Mouse (Mus musculus) Patski (cell line): ENCODE data around the gene Twist2. TPM values are rescaled to one million over a fixed set of nuclear protein-coding genes. Genes with fewer than 3 reads are reported as not detected.

Source experiments
- ATAC-seq: fragments of 100-300 bp; one replicate; pipeline ENCODE4 v1.8.0; 2021
- CTCF ChIA-PET: fragments of 350-600 bp; sonication (Branson Sonifier 250); formaldehyde crosslinking; loops from one replicate; lab custom pipeline; 2022; ENCODE audit warnings: inconsistent platforms; lab: Charles Lee
- POLR2A ChIA-PET: fragments of 350-600 bp; sonication (Branson Sonifier 250); formaldehyde crosslinking; loops from one replicate; lab custom pipeline; 2022; ENCODE audit warnings: antibody characterized with exemption, inconsistent platforms; lab: Charles Lee
- DNase-seq: peaks from one replicate; pipeline ENCODE4 v3.0.0-alpha.2; 2011; ENCODE audit warnings: low read depth, low spot score
- H3K27me3 ChIP-seq: fragments of 371-371 bp; one replicate; pipeline ENCODE4 v1.5.1; 2021
- CTCF ChIP-seq: fragments of 100-300 bp; IDR thresholded peaks from one replicate; pipeline ENCODE4 v1.5.1; 2021
- in situ Hi-C: fragments of 300-500 bp; cut with MboI; formaldehyde crosslinking; loops from 3 replicates; pipeline ENCODE4 v1.11.1; 2018; ENCODE audit warnings: low pct_unique_long_range_greater_than_20kb, mixed read lengths
- polyA plus RNA-seq: library from polyadenylated mRNA; unstranded; gene quantifications from one replicate; pipeline ENCODE4 v1.2.3, GENCODE M21; 2021

Gene Twist2
- polyA plus RNA-seq, 1 experiment from 2014 or later = 4.1 TPM

DNA sequence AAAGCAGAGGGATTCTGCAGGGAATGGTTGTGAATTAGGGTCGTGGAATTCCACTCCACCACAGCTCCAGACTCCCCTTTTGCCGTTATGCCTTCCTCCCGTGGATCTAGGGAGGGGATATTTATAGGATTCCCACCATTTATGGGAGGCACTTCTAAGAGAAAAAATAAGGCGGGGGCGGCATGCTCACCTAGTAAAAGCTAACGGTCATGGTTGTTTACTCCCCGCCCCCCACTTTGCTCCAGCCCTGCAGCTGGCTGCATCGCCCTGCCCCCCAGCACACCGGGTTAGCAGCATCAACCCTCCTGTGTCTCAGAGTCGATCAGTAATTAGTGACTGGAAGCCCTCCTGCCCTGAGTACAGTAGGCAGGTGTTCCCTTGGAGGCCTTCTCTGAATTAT, 30.6 kb upstream of the Twist2 start:
- ATAC-seq (no peak), DNase-seq (no peak)
- POLR2A ChIA-PET = no interaction called here
- no peak for TF ChIP-seq CTCF
- in situ Hi-C loops = no loop called here
- CTCF ChIA-PET = interaction anchor here (1.6 kb wide), 1 partner anchor 9 kb away, joined by 3 read pairs; no protein-coding TSS in a partner anchor
- peaks cover 57% of the 10 kb centered on the region for H3K27me3 ChIP-seq

DNA sequence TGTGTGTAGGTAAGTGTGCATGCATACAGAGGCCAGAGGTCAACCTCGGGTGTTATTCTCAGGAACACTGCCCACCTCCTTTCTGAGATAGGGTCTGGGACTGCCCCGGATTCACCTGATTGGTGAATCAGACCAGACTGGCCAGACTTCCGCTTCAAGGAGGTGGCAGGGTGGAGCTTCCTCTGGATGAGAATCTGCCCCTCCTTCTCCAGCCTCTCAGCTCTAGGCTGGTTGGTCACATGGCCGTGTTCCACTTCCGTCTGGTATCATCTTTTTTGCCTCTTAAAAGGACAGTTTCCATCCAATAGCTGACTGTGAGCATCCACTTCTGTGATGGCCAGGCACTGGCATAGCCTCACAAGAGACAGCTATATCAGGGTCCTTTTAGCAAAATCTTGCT, 24.3 kb upstream of the Twist2 start:
- ATAC-seq (no peak), DNase-seq (no peak)
- ChIA-PET CTCF (no interaction called here), POLR2A (no interaction called here)
- no peak for TF ChIP-seq CTCF
- in situ Hi-C loops = no loop called here
- H3K27me3 ChIP-seq = peaks cover 36% of the 10 kb centered on the region

DNA sequence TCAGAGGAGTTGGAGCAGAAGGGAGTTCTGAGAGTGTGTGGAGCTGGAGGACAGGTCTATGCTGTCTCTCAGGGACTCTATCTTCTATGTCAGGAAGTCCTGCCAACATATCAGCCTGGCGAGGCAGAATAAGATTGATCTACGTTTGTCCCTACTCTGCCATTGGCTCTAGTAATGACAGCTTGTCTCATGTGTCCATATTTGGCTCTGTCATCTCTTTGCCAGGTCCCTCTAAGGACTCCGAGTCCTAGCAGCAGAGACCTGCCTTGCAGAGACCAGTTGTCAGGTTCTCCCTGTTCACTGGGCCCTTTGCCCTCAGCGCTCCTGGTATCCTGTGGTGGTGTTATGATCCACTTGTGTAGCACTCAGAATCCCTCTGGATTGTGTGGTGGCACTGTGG, 21.4 kb upstream of the Twist2 start:
- CTCF ChIA-PET = interaction anchor here (1.0 to 1.4 kb wide), 2 partner anchors 10 to 176 kb away, joined by 3 read pairs; no protein-coding TSS in a partner anchor
- ATAC-seq (no peak), DNase-seq (no peak)
- in situ Hi-C loops = no loop called here
- H3K27me3 ChIP-seq = peaks cover 39% of the 10 kb centered on the region
- POLR2A ChIA-PET = no interaction called here
- no peak for TF ChIP-seq CTCF

DNA sequence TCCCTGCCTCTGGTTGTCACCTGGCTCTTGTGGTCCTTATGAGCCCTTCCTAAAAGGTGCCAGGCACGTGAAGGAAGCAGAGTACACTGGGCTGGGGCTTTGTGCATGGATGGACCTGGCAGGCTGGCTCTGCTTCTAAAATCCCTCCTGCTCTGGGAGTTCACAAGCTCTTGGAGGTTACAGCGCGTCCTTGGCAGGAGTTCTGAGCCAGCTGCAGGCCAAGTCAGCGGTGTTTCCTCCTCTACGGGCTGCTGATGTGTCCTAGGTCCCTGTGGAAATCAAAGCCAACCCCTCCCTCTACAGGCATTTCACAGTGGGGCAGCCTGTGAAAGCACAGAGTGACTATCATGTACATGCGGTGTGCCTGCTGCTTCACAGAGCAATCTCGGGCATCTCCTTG, 20.1 kb upstream of the Twist2 start:
- no peak for TF ChIP-seq CTCF
- ATAC-seq (no peak), DNase-seq (no peak)
- in situ Hi-C loops = no loop called here
- H3K27me3 ChIP-seq = peaks cover 37% of the 10 kb centered on the region
- POLR2A ChIA-PET = no interaction called here
- CTCF ChIA-PET = no interaction called here

DNA sequence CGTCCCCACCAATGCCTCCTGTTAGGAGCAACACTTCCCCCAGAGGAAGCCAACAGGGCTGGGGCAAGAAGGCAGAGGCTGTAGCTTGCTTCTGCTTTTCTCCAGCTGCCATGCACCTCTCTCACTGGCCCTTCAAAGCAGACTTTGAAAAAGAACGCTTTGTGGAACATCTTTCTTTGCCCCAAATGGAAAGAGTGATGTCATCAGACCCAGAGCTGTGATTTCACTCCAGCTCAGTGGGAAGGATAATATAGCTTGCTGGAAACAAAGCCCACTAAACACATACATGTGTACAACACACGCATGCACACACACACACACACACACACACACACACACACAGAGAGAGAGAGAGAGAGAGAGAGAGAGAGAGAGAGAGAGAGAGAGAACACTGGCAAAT, 17.1 kb upstream of the Twist2 start:
- ChIA-PET CTCF (interaction anchor here (0.7 kb wide), 1 partner anchor 114 kb away, joined by 3 read pairs; no protein-coding TSS in a partner anchor), POLR2A (interaction anchor here (0.6 kb wide), 1 partner anchor 675 kb away, joined by 3 read pairs; no protein-coding TSS in a partner anchor)
- ATAC-seq (no peak), DNase-seq (no peak)
- TF ChIP-seq CTCF = no peak
- peaks cover 35% of the 10 kb centered on the region for H3K27me3 ChIP-seq
- in situ Hi-C loops = no loop called here

DNA sequence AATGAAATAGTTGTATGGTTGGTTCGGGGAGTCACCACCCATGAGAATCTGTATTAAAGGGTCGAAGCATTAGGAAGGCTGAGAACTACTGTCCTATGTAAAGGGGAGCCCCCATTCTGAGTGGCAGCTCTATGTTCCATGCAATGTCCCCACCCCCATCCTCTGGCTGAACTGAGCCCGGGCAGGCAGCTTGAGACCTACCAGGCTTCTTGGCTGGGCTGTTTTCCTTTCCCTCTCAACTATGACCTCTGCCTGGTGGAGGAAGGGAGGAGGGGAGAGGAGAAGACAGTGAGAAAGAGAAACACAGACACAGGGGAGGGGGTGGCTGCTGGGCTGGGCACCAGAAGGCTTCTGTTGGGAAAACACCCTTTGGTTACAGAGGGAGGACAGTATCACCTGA, 1.9 kb upstream of the Twist2 start:
- POLR2A ChIA-PET = no interaction called here
- CTCF ChIA-PET = no interaction called here
- in situ Hi-C loops = no loop called here
- TF ChIP-seq CTCF = no peak
- peaks cover 32% of the 10 kb centered on the region for H3K27me3 ChIP-seq
- ATAC-seq (no peak), DNase-seq (no peak)

DNA sequence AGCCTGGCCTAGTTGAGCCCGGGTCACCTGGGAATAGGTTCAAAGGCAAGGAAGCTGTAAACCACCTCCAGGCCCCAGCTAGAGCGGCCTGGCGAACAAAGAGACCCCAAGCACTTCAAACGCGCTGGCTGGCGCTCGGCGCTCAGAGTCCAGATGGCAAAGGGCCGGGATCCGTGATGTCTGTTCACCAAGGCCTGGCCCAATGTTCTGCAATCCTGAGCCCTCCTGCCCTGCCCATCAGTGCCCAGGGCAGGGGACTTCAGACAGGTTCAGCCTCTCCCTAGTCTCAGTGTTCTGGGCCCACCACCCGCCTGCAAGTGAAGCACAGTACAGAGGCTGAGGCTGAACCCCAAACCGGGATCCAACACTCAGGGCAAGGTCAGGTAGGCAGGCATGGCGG, 913 bp upstream of the Twist2 start:
- ChIA-PET POLR2A (no interaction called here), CTCF (no interaction called here)
- ATAC-seq (no peak), DNase-seq (no peak)
- no peak for TF ChIP-seq CTCF
- peaks cover 32% of the 10 kb centered on the region for H3K27me3 ChIP-seq
- in situ Hi-C loops = no loop called here

DNA sequence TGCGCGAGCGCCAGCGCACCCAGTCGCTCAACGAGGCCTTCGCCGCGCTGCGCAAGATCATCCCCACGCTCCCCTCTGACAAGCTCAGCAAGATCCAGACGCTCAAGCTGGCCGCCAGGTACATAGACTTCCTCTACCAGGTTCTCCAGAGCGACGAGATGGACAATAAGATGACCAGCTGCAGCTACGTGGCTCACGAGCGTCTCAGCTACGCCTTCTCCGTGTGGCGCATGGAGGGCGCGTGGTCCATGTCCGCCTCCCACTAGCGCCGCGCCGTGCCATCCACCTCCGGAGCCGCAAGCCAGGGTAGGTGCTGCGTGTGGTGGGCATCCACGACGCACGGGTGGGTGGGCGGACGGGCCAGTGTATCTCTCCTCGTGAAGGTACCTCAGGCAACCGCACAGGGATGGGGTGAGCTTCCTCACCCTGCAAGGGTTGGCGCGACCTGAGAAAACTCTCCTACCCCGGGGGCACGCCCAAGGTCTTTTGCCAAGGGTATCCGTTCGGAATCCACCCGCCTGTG, 644 bp downstream of the Twist2 start:
- ATAC-seq (no peak), DNase-seq (no peak)
- CTCF ChIA-PET = no interaction called here
- peaks cover 29% of the 10 kb centered on the region for H3K27me3 ChIP-seq
- in situ Hi-C loops = no loop called here
- POLR2A ChIA-PET = no interaction called here
- no peak for TF ChIP-seq CTCF

DNA sequence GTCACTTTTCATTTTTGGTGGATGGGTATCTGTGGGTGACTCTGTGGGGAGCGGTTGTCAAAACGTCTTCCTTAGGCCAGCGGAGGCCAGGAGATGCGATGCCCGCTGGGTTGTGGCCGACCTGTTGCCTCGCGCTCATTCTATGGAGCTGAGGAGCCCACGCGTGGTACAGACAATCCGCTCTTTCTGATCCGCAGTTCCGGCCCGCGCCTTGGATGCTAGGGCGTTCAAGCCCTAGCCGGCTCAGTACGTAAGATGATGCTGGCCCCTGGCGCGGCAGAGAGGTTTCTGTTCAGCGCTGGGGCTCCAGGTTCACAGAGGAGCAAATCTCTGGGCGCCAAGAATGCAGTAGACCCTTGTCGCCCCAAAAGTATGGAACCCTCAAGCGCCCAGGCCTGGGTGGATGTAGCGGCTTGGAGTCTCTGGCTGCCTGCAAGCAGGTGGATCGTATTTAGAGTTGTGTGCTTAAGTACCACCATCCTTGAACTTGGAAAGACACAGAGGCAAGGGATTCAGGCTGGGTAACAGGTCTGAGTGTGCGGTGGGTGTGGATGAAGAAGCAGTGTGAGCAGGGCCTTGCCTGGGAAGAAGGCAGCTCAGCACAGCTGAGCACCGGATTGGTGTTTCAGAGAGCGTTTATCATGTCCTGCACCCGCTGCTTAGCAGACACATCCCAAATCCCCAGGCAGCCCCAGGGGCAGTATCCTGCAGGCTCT, 1.3 kb downstream of the Twist2 start:
- ChIA-PET POLR2A (no interaction called here), CTCF (no interaction called here)
- DNase-seq (no peak), ATAC-seq (no peak)
- in situ Hi-C loops = no loop called here
- H3K27me3 ChIP-seq = peaks cover 26% of the 10 kb centered on the region
- TF ChIP-seq CTCF = no peak

DNA sequence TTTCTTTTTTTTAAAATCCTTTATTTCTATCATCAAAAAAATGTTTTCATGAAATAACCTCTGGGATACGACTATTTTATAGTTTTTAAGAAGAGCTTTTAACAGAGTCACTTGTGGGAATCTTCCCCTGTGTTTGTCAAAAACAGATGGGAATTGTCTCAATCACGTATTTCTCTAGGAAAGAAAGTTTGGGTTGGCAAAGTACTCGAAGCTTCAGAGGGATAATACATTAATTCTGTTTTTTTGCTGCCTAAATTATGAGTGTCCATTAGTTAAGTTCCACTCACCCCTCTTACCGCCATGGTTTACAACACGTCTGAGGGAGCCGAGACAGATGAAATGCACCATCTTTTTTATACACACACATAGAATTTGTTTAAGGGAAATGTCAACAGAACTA, 2.2 kb downstream of the Twist2 start:
- in situ Hi-C loops = no loop called here
- ATAC-seq = no peak

DNA sequence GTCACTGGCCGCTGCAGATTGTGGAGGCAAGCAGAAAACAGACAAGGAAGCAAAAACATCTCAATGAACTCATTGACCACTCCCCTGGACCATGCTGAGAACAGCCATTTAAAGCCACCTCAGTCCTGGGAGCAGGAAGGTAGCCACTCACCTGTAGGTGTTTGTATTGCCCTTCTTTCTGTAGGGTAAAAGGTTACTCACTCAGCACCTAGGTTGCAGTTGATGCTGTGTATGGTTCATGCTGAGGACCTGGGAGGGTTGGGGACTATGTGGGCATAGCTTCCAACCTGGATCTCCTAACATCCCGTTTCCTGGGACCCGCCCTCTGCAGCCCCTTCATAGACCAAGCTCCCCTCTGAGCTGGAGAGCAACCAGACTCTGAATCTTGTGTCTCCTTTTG, 14.8 kb downstream of the Twist2 start:
- in situ Hi-C loops = no loop called here
- no peak for TF ChIP-seq CTCF
- ChIA-PET POLR2A (no interaction called here), CTCF (no interaction called here)
- H3K27me3 ChIP-seq = no peaks in the 10 kb centered on the region
- ATAC-seq (no peak), DNase-seq (no peak)

More for the DNA sequence above, 2.2 kb downstream of the Twist2 start:
- peaks cover 25% of the 10 kb centered on the region for H3K27me3 ChIP-seq
- ChIA-PET CTCF (no interaction called here), POLR2A (no interaction called here)
- no peak for TF ChIP-seq CTCF
- DNase-seq = no peak
